Mouse (Mus musculus) naive thymus-derived CD4-positive, alpha-beta T cell, adult 2 months (primary cell): ENCODE measurements at regions not wholly inside any gene's neighbourhood (a gene's known extent, or its start where the extent isn't known, plus 50 kb on each side); places are given as distances from the start of the nearest gene placed in this dataset.
"Not testable (repeated sequence)": the region's sequence is repeated elsewhere in the genome, so short reads cannot be mapped to it uniquely, and the experiment has no call there.

Experiments
- DNase-seq: peaks from one replicate; pipeline ENCODE4 v3.0.0-alpha.2; 2011; ENCODE audit warnings: low read depth

DNA sequence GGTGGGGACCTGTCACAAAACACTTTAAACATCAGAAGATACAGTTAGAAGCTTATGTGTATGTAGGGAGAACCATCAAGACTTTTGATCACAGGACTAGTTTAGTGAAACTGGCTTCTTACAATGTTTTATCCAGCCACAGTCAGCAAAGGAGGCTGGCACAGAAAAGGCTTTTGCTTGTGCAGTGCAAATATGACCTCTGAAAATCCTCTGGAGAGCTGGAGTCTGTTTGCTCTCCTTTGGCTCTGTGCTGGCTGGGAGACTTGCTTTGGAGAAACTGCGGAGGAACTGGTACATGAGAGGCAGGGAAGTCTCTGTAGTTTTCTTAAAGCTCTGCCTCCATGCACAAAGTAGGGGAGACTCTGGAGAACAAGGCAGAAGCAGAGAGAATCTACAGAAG, 497.2 kb upstream of the Pdzrn3 start:
- no peak for DNase-seq

DNA sequence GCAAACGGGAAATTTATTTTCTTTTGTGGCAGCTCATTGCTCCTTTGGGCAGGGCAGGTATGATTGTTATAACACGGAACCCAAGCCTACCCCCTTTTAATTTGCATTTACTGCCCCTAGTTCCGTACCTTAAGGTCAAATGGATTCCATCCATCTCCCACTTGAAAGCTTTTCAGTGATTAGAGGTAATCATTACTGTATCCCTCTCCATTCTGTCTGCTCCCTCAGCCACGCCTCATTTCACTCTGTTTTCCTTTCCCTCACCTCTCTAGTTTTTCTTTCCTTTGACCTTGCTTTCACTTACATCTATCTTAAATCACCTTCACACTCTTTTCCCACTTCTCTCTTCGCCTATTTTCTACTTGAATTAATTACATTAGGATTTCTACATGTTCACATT, 481.2 kb upstream of the Pdzrn3 start:
- DNase-seq = no peak

DNA sequence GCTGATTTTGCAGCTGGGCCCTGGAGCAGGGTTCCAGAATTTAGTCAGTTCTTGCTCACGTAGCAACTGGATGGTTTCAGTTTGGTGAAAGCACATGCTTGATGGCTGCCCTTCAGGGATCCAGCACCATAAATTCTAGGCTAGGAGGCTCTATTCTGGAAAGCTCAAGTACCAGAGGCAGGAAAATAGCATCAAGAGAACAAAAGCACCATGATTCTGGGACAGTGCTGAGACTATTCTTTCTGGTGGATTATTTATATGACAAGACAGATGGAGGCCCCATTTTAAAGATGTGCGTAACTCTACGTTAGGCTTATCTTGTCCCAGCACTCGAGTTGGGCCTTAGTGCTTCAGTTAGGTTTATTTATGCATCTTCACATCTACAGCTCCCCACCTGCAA, 463.0 kb upstream of the Pdzrn3 start:
- DNase-seq = no peak

DNA sequence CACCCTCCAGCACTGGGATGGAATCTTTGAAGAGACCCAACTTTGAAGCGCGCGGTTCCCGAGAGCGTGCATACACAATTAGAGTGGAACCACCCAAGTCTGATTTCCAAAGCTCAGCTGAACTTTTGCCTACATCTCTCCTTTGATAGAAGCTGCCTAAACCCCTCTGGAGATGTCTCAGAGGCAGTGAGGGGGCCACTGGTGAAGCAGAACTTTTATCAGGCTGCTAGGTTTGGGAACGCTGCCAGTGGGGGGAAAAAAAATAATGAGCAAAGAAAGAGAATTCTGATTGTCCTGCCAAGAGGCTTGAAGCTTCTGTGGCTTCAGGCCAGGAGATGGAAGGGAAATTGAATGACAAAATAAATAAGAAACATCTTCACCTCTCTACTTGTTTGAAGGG, 459.9 kb upstream of the Pdzrn3 start:
- no peak for DNase-seq

DNA sequence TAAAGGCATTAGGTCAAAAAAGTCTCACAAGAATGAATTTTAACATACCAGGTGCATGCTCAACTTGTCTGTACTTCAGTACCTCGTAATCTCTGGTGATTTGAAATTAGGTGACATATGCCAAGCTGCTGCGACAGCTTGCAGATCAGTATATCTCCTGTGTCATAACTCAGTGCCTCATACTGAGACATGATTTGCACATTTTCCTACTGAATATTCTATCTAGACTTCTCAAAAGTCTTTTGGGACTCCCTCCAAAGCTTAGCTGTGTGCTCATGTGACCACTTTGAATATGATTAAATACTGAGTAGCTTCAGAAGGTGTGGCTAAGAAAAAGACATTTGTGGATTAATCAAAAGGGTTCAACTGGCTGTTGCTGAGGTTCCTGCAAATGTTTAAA, 416.3 kb upstream of the Pdzrn3 start:
- no peak for DNase-seq

DNA sequence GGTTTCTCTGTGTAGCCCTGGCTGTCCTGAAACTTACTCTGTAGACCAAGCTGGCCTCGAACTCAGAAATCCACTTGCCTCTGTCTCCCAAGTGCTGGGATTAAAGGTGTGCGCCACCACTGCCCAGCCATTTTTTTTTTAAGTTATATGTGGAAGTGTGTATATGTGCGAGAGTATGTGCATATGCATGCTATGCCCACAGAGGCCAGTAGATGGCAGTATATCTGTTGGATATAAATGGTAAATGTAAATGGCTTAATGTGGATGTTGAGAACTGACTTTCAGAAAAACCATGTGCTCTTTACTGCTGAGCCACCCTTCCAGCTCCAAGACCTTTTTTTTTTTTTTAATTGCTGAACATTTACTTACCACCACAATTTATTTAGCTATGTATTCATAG, 400.2 kb upstream of the Pdzrn3 start:
- no peak for DNase-seq

DNA sequence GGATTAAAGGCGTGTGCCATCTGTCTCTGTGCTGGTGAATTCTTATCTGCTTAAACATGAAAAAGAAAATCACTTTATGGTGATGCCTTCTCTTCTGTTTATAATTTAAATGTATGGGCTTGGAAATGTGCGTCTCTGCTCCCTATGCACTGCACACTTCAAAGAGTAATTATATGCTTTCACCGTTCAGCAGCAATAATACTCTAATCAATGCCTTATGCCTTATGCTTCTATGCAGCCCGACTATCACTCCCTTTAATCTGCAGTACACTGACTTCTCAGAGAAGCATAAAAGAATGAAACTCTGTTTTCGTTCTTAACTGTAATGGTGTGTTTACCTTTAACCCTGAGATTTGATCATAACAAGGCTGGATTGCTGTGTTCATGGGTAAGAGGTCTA, 395.5 kb upstream of the Pdzrn3 start:
- no peak for DNase-seq

DNA sequence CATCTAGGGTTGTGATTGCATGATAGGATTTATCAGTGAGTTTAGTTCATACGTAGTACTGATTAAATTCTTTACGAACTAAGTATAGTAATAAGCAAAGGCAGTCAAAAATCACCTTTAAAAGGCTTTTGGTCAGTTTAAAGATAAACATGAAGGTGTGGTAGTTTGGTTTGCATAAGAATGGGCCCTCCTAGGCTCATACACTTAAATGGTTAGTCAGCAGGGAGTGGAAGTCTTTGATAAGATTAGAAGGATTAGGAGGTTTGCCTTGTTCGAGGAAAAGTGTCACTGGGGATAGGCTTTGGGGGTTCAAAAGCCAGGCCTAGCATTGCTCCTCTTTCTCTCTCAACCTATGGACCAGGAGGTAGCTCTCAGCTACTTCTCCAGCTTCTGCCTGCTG, 357.4 kb upstream of the Pdzrn3 start:
- no peak for DNase-seq

DNA sequence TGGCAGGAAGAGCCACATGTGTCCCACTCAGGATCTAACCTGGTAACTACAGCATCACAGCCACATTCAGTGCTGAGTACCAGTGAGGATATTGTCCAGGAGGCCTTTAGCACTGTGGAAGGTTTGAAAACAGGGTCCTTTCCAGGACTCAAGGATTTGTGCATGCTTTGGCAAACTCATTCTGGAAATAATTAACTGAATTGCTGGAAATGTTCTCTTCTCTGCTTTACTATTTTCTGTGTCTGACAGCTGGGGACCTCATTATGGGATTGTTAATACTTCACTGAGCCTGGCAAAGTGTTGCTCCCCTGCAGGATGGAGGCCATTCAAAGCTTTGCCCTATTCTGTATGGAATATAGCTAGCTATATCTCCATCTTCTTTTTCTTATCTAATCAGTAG, 342.8 kb upstream of the Pdzrn3 start:
- no peak for DNase-seq

DNA sequence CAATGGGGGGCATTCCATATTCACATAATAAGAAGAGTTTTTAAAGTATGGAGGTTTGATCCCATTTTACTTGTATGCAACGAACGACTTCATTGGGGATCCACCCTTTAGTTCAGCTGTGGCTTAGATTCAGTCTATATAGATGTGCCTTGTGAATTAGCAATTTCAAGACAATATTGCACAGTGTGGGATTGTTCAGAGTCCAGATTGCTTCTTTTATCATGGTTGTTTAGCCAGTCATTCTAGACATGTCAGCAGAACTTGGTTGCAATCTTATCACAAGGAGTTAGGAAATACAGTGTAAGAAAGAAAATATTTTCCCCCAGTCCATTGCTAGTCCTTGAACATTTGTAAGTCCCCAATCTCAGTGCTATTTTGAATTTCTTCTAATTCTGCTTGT, 312.0 kb upstream of the Pdzrn3 start:
- DNase-seq = no peak

DNA sequence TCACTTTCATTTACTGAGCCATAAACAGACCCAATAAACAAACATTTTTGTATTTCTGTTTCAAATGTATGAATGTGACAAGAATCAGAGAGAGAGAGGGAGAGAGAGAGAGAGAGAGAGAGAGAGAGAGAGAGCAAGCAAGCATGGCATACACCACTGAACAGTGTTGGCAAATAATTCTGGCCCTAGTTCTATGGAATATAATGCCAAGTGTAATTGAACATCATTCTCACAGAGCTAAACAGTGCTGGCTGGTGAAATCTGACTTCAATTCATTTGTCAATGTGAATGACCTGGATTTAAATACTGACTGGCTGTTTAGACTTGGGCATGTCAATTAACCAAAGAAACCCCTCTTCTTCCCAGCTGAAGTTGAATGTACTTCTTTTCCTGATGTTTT, 308.9 kb upstream of the Pdzrn3 start:
- DNase-seq = no peak

DNA sequence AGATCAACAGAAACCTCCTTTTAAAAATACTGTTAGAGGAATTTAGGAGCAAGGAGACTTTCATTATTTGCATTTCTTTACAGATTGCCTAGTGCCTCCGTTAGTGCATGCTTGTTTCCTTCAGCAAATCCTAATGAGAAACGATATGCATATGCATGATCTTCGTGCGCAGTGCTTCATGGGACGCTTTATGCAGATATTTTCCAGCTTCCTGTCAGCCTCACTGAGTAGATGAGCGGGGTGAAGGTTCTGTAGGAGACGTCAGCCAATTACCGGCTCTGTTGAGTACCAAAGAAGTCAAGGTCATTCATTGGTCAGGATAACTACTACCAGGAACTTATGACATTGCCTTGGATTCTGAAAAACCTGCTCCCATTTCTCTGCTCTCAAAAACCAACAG, 308.0 kb upstream of the Pdzrn3 start:
- DNase-seq = no peak

DNA sequence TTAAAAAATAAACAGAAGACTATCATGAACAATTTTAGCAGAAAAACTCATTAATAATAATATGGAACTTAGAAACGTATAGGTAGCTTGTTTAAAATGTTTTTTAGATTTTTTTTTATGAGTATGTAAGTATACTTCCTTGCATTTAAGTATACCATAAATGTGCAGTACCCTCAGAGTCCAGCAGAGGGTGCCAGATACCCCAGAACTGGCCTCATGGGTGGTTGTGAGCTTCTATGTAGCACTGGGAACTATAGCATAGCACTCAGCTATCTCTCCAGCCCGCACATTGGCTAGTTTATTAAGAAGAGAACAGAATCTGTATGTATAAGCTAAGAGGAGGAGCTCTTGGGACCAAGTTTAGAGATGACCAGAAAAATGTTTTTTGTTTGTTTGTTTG, 306.7 kb upstream of the Pdzrn3 start:
- DNase-seq = peak; percentile 1

DNA sequence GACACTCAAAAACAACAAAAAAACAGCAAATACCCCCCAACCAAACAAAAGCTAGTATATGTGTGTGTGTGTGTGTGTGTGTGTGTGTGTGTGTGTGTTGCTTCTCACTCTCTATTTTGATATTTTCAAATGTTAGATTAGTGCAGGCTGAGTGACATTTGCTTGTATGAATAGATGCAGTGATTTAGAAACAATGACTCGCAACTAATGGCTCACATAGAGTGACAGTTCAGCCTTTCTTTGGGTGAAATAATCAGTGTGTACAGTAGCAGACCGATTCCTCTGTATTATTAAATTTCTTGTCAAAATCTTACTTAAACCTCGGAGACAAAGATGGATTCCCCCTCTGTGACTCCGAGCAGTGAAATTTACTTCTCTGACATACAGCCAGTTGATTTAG, 297.1 kb upstream of the Pdzrn3 start:
- DNase-seq = no peak

DNA sequence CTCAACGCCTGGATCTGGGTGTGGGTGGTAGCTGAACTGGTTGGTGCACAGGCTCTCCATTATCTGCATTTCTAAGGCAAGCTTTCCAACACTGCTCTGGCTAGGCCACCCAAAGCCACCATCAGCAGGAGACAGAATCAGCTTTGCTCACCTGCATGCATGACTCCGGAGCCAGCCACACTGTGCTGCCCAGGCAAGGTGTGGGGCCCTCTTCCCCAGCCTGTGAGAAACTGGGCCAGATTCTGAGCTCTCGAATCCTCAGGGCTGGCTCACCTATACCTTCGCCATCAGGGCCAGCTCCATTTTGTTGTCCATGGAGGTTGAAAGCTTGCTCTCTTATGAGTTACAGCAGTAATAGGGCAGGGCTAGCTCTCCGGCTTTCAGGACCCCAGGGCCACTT, 293.1 kb upstream of the Pdzrn3 start:
- DNase-seq = no peak

DNA sequence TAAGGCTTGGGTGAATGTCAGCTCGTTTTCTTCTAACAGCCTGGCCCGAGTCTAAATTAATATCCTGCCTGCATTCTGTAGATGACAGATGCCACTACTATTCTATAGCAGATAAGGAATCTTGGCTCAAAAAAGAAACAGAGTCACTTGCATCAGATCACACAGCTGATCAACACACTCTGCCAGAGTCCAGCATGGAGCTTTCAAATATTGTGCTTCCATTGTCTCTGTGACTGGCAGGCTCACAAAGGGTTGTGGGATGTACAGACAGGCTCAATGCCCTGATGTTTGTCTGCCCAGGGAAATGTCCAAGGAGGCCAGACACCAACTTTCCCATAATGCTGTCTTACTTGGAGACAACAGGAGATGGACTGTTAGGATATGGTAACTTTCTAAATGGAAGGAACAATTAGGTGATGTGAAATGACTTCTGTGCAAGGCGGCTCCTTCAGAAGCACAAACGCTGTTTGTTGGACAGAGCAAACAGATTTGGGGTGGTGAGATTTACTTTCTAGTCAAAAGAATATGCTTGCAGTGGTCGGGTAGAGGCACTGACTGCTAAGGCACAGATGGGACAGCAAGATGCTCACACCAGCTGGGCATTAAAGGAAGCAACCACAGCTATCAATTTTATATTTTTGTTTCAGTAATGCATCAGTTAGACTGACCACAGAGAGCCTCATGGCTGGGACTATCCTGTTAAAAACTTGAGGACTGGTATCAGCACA, 291.6 kb upstream of the Pdzrn3 start:
- DNase-seq = no peak

DNA sequence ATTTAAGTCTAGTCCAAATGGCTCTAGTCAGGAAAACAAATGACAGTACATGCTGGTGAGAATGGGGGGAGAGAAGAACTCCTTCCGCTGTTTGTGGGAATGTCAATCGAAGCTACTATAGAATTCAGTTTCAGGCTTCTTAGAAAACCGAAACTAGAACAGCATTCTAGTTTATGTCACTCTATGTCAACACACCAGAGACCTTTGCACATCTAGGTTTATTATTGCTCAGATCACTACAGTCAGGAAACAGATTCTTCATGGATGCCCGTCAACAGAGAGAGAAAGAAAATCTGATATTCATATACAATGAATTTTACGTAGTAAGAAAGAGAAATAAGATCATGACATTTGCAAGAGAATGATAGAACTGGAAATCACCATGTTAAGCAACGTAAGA, 276.7 kb upstream of the Pdzrn3 start:
- no peak for DNase-seq

DNA sequence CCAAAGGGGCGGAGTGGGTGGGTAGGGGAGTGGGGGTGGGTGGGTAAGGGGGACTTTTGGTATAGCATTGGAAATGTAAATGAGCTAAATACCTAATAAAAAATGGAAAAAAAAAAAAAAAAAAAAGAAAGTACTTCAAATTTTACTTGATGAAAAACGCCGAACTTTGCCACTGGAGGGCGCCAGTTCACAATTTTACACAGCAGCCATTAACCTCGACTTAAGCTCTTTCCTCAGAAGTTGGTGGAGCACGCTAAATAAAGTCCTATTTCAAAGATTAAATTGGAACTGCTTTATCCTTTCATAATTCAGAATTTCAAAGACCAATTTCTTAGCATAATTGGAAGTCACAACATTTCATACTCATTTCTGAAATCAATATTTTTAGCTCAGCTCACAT, 272.7 kb upstream of the Pdzrn3 start:
- not testable (repeated sequence) for DNase-seq

DNA sequence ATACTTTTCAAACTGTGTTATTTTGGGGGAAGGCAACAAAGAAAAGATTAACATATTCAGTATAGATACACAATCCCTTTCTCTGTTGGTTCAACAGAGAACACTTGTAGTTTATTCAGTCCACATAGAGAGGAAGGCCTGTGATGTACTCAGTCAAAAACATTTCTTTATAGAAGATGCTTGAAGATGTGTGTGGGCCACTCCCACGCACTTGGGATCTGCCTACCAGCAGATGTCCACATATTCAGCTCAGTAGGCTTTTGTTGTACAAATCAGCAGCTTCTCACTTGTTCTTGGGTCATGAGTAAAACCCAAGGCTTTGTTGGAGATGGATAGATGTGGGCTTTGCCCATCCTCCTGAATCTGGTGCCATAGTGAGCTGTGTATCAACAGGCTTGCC, 239.6 kb upstream of the Pdzrn3 start:
- no peak for DNase-seq

DNA sequence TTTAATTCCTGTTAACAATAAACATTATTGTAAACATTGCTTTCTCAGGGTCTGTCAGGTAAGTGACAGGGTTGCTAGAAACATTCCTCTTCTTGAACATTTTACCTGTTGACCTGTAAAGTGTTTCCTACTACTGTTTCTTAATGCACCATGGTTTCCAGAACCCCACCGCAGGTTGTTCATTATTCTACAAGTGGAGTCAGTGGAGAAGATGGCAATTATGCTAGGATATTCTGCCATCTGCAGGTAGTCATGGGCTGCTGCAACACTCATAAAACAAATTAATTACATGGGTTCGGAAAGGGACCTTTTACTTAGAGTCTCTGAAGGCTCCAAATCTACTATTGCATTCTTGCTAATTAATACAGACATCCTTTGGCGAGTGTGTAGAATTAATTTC, 239.1 kb upstream of the Pdzrn3 start:
- no peak for DNase-seq

DNA sequence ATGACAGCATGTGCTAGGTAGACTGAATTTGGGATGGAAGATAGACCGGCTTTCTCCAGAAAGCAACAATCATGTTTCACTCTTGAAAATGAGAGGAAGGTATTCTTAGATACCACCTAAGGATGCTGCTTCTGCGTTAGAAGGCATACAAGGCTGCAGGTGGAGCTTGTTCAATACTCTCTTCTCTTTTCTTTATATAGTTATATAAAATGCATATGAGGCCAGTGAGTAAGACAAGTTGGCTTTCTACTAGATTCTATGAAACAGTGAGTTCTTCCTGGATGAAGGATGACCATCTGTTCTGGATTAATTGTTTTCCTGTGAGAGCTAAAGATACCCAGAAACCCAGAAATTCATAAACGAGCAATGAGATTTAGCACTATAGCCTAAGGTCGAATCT, 231.3 kb upstream of the Pdzrn3 start:
- no peak for DNase-seq

DNA sequence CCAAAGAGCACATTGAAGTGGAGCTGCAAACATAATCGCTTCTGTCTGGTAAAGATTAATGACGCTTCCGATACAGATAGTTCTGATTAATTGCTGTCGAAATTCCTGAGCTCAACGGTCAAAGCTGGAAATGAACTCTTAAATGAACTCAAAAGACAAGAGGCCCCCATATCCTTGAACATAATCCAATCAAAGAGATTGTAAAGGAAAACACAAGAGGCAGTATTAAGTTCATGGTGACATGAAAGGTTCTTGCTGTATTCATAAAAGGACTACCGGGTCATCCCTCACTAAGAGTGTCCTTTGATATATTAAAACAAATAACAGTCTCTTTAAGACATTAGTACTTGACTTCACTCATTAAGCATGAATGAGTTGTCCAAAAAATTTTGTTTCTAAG, 225.4 kb upstream of the Pdzrn3 start:
- DNase-seq = no peak

DNA sequence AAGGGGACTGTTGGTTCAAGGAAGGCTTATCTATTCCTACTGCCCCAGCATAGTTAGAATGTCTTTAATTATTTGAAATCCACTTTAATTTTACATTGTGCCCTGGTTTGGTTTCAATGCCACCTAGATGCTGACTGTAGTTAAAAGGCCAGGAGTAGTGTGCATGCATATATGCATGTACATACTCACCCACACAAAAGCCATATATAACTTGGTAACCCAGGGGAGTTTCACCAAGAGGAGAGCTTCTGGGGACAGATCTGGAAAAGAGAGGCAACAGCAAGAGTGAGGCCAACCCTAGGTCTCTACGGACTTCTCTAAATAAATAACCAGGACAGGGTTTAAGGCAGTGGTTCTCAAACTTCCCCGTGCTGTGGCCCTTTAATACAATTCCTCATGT, 219.3 kb upstream of the Pdzrn3 start:
- DNase-seq = no peak

DNA sequence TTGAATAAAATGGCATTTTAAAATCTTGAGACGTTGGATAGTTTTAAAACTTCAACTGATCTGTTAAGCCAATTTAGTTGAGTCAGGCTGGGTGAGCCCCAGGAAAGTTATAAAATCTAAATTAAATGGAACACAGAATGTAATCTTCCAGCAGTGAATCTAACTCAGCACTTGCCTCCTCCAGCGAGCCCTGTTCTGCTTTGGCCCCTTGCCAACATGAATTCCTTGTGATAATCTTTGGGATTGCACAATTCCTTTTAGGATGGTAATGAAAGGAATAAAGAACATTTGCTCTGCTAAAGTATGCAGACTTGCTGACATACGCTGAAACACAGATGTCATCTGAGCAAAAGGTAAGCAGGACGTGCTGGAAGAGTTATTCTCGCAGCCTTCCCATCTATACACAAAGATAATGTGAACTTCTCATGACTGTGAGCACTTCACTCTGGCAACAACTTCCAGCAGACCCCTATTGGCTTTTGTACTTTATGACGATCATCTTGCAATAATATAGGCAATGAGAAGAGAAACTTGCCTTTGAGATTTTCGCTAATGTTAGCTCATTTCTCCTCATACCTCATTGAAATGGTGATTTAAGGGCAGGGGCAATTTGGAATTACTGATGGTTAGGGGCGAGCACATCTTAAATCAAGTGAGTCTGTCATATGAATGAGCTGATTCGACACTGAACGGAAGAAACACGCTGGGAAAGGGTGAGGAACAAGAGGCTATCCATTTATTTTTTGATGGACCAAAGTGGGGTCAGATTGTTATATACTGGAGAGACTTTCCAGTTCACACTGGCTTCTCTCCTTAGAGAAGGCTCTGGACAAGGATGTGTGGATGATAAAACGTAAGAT, 216.3 kb upstream of the Pdzrn3 start:
- DNase-seq = no peak
